Mouse (Mus musculus) MEL (cell line): ENCODE data around the gene Tmub2. TPM values are rescaled to one million over a fixed set of nuclear protein-coding genes. Genes with fewer than 3 reads are reported as not detected.

ENCODE experiments used
- DNase-seq: peaks from one replicate; pipeline ENCODE4 v3.0.0; 2011; ENCODE audit warnings: low read depth, low spot score
- H3K27ac ChIP-seq: 2 replicates; pipeline ENCODE4 v1.5.1; 2012; ENCODE audit warnings: low read depth, mild to moderate bottlenecking, control low read depth, low read length, moderate library complexity; ENCODE audit not compliant: control insufficient read depth
- H3K27me3 ChIP-seq, 2 experiments: fragments of 150-350 bp in 1 of 2; sonication (generic) in 1 of 2; 2 replicates each; pipeline ENCODE4 v1.6.1; 2012; ENCODE audit warnings: low read length in 2 of 2, mild to moderate bottlenecking in 2 of 2, improper control_type of control experiment in 1 of 2, moderate library complexity in 1 of 2; ENCODE audit not compliant: insufficient read depth in 2 of 2, control insufficient read depth in 1 of 2
- H3K36me3 ChIP-seq, 2 experiments: 2 replicates each; pipeline ENCODE4 v1.6.1; 2012 to 2014; ENCODE audit warnings: low read length in 2 of 2, improper control_type of control experiment in 1 of 2, inconsistent platforms in 1 of 2, mild to moderate bottlenecking in 1 of 2; ENCODE audit not compliant: insufficient read depth in 2 of 2, control insufficient read depth in 1 of 2
- H3K4me1 ChIP-seq, 2 experiments: fragments of 150-350 bp in 1 of 2; sonication (generic) in 1 of 2; 2 replicates each; pipeline ENCODE4 v1.6.1; 2012; ENCODE audit warnings: low read length in 2 of 2, improper control_type of control experiment in 1 of 2, mild to moderate bottlenecking in 1 of 2; ENCODE audit not compliant: insufficient read depth in 2 of 2, control insufficient read depth in 1 of 2
- H3K4me3 ChIP-seq, 2 experiments: fragments of 150-350 bp in 1 of 2; sonication (generic) in 1 of 2; 2 replicates each; pipeline ENCODE4 v1.5.1; 2012; ENCODE audit warnings: low read depth in 2 of 2, low read length in 2 of 2, mild to moderate bottlenecking in 2 of 2, moderate library complexity in 2 of 2, control low read depth in 1 of 2, improper control_type of control experiment in 1 of 2; ENCODE audit not compliant: control insufficient read depth in 1 of 2, insufficient read depth in 1 of 2
- H3K79me2 ChIP-seq: 2 replicates; pipeline ENCODE4 v1.6.1; 2012; ENCODE audit warnings: mild to moderate bottlenecking, low read length, moderate library complexity; ENCODE audit not compliant: control insufficient read depth, poor library complexity, insufficient read depth
- H3K9ac ChIP-seq: 2 replicates; pipeline ENCODE4 v1.6.1; 2012; ENCODE audit warnings: low read depth, mild to moderate bottlenecking, control low read depth, low read length, moderate library complexity; ENCODE audit not compliant: control insufficient read depth, poor library complexity, severe bottlenecking
- H3K9me3 ChIP-seq: fragments of 150-350 bp; sonication (generic); replicated peaks from 2 replicates; pipeline ENCODE4 v1.6.1; 2012; ENCODE audit warnings: mild to moderate bottlenecking, low read length, improper control_type of control experiment, moderate library complexity; ENCODE audit not compliant: insufficient read depth
- BHLHE40 ChIP-seq: IDR thresholded peaks from 2 replicates; pipeline ENCODE4 v1.6.1; 2012; ENCODE audit warnings: low read depth, mild to moderate bottlenecking, inconsistent platforms, low read length, improper control_type of control experiment, borderline replicate concordance
- ETS1 ChIP-seq: IDR thresholded peaks from 2 replicates; pipeline ENCODE4 v1.6.1; 2012; ENCODE audit warnings: low read depth, mild to moderate bottlenecking, inconsistent platforms, low read length, improper control_type of control experiment, moderate library complexity
- GABPA ChIP-seq: IDR thresholded peaks from 2 replicates; pipeline ENCODE4 v1.6.1; 2012; ENCODE audit warnings: low read depth, mild to moderate bottlenecking, inconsistent platforms, low read length, improper control_type of control experiment, moderate library complexity
- GATA1 ChIP-seq: IDR thresholded peaks from 2 replicates; pipeline ENCODE4 v1.6.1; 2011; ENCODE audit warnings: low read depth, low read length, improper control_type of control experiment
- HCFC1 ChIP-seq: IDR thresholded peaks from 2 replicates; pipeline ENCODE4 v1.6.1; 2012; ENCODE audit warnings: low read depth, mild to moderate bottlenecking, inconsistent platforms, low read length, improper control_type of control experiment, moderate library complexity
- JUND ChIP-seq: IDR thresholded peaks from 2 replicates; pipeline ENCODE4 v1.6.1; 2011; ENCODE audit warnings: low read depth, mild to moderate bottlenecking, improper control_type of control experiment, low read length
- KAT2A ChIP-seq: conservative IDR thresholded peaks from 2 replicates; pipeline ENCODE4 v1.6.1; 2012; ENCODE audit warnings: low read depth, low read length, improper control_type of control experiment, inconsistent platforms
- MAZ ChIP-seq: IDR thresholded peaks from 2 replicates; pipeline ENCODE4 v1.6.1; 2012; ENCODE audit warnings: low read depth, mild to moderate bottlenecking, inconsistent platforms, low read length, improper control_type of control experiment
- MEF2A ChIP-seq: IDR thresholded peaks from 2 replicates; pipeline ENCODE4 v1.6.1; 2014; ENCODE audit warnings: low read depth, mild to moderate bottlenecking, inconsistent platforms, low read length, improper control_type of control experiment; ENCODE audit not compliant: poor library complexity, insufficient replicate concordance, severe bottlenecking; ENCODE audit errors: extremely low read depth
- MYB ChIP-seq: IDR thresholded peaks from 2 replicates; pipeline ENCODE4 v1.6.1; 2011; ENCODE audit warnings: mild to moderate bottlenecking, low read depth, low read length, improper control_type of control experiment
- MYC ChIP-seq: IDR thresholded peaks from 2 replicates; pipeline ENCODE4 v1.6.1; 2011; ENCODE audit warnings: low read depth, mild to moderate bottlenecking, low read length, improper control_type of control experiment, moderate library complexity
- NRF1 ChIP-seq: IDR thresholded peaks from 2 replicates; pipeline ENCODE4 v1.6.1; 2014; ENCODE audit warnings: low read depth, mild to moderate bottlenecking, inconsistent platforms, low read length, improper control_type of control experiment, moderate library complexity; ENCODE audit not compliant: poor library complexity, insufficient read depth, severe bottlenecking
- POLR2A ChIP-seq, 2 experiments: IDR thresholded peaks; 2 replicates each; pipeline ENCODE4 v1.6.1; 2011 to 2012; ENCODE audit warnings: low read length in 2 of 2, mild to moderate bottlenecking in 2 of 2, control low read depth in 1 of 2, improper control_type of control experiment in 1 of 2, low read depth in 1 of 2, moderate library complexity in 1 of 2; ENCODE audit not compliant: control insufficient read depth in 1 of 2, insufficient read depth in 1 of 2, poor library complexity in 1 of 2
- POLR2AphosphoS5 ChIP-seq: IDR thresholded peaks from 2 replicates; pipeline ENCODE4 v1.6.1; 2012; ENCODE audit warnings: low read depth, borderline replicate concordance, mild to moderate bottlenecking, inconsistent platforms, low read length, moderate library complexity, mixed read lengths
- RCOR1 ChIP-seq: IDR thresholded peaks from 2 replicates; pipeline ENCODE4 v1.6.1; 2012; ENCODE audit warnings: low read depth, mild to moderate bottlenecking, inconsistent platforms, low read length, improper control_type of control experiment
- TCF12 ChIP-seq: IDR thresholded peaks from 2 replicates; pipeline ENCODE4 v1.6.1; 2014; ENCODE audit warnings: low read depth, mild to moderate bottlenecking, inconsistent platforms, low read length, improper control_type of control experiment, moderate library complexity
- UBTF ChIP-seq: IDR thresholded peaks from 2 replicates; pipeline ENCODE4 v1.6.1; 2012; ENCODE audit warnings: low read depth, mild to moderate bottlenecking, inconsistent platforms, low read length, improper control_type of control experiment, moderate library complexity, borderline replicate concordance; ENCODE audit not compliant: insufficient read depth
- USF1 ChIP-seq: IDR thresholded peaks from 2 replicates; pipeline ENCODE4 v1.6.1; 2014; ENCODE audit warnings: low read depth, mild to moderate bottlenecking, inconsistent platforms, low read length, improper control_type of control experiment, moderate library complexity
- ZNF384 ChIP-seq: IDR thresholded peaks from 2 replicates; pipeline ENCODE4 v1.6.1; 2012; ENCODE audit warnings: low read depth, mild to moderate bottlenecking, inconsistent platforms, low read length, improper control_type of control experiment
- polyA plus RNA-seq, 2 experiments: library from polyadenylated mRNA; stranded (reverse) in 1 of 2; unstranded in 1 of 2; fragments of >175 nt in 1 of 2; fragments of >200 nt in 1 of 2; gene quantifications; 2 replicates each; pipeline versions ENCODE4 v1.2.1 to v1.2.4; 2012; ENCODE audit warnings: low replicate concordance in 2 of 2, low read depth in 1 of 2; ENCODE audit not compliant: insufficient read length in 2 of 2, insufficient read depth in 1 of 2, missing spikeins in 1 of 2
- total RNA-seq: library from RNA; depleted of rRNA; stranded (reverse); fragments of 300-350 nt; gene quantifications from 2 replicates; pipeline ENCODE4 v1.2.3, GENCODE M21; 2012

Tmub2 gene
- total and polyA plus RNA-seq, 3 experiments = 29.3 to 40.5 TPM; not detected in 1

DNA sequence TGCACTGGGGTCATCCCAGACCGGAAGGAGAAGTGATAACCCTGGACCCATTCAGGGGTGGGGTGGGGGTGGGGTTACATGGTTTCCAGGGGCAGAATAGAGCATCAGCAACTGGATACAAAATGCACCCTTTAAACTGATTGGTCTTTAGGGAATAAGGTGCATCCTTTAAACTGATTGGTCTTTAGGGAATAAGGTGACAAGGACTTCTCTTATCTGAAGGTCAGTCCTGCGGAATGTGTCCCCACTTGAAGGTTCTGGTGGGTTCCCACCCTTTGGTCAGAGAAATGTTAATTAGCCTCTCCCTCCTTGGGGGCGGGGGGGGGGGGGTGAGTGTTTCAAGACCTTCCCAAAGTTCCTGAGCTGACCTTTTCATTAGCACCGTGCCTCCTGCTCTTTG is 47.1 kb downstream of the Tmub2 start (continued):
- no peak for TF ChIP-seq RCOR1

DNA sequence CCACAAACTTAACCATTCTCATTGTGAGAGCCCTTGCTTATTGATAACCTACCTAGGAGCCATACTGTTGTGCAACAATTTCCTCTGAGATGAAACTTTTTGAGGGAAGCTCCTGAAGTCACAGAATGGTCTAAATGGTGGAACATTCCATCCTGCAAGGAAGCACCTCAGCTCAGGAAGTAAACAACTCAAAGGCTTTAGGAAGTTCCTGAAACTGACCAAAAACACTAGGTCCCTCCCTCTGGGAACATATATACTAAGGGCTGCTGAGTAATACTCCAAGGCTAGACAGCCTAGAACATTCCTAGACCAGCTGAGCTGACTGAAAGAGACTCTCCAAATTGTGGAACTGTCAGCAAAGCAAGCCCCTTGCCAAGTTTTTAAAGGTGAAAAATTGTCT is 48.3 kb downstream of the Tmub2 start:
- Histone ChIP-seq H3K27me3 (peaks cover 20 to 25% of the 10 kb centered on the region in 2 experiments), H3K9ac (no peak overlapping the region), H3K4me3 (no peak overlapping the region), H3K36me3 (no peaks in the 10 kb centered on the region), H3K27ac (no peak overlapping the region), H3K79me2 (no peaks in the 10 kb centered on the region), H3K4me1 (no peaks in the 10 kb centered on the region), H3K9me3 (no peaks in the 10 kb centered on the region)
- TF ChIP-seq MYB (no peak), POLR2A (IDR thresholded peaks at IDR 0.05; ENCODE audit: control insufficient read depth in 1 of 2, insufficient read depth in 1 of 2, low read depth in 1 of 2, low read length in 2 of 2, poor library complexity in 1 of 2) (no peak), MEF2A (no peak), NRF1 (no peak), KAT2A (no peak), GATA1 (no peak), BHLHE40 (no peak), MYC (no peak), JUND (no peak), USF1 (no peak), ZNF384 (no peak)
- DNase-seq = no peak

DNA sequence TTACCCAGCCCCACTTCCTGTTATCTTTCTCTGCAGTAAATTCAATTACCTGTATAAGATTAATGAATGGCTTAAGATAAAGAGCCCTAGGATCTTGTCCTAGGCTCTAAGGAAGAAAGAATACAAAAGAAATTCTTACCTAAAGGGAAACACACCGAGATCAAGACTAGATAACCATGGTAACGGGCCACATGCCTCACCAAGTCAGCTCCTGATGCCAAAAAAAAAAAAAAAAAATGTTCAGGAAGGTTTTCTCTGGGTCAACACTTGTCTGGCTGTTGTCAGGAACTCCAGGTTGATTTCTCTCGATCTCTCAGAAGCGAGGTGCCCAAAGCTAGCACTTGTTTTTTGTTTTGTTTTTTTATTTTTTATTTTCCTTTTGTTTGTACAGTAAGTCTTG is 49.3 kb downstream of the Tmub2 start:
- no peaks in the 10 kb centered on the region for H3K79me2 ChIP-seq
- H3K9me3 ChIP-seq = no peaks in the 10 kb centered on the region
- H3K4me3 ChIP-seq = no peak overlapping the region
- TF ChIP-seq POLR2AphosphoS5 = no peak
- no peak for TF ChIP-seq HCFC1
- peak; percentile 83 for TF ChIP-seq ZNF384
- no peak for TF ChIP-seq UBTF
- no peak for TF ChIP-seq MAZ
- no peak for TF ChIP-seq NRF1
- TF ChIP-seq TCF12 = no peak
- 0 out of 2 replicates have a peak, but pooled peaks have one; percentile 16 for TF ChIP-seq GATA1
- TF ChIP-seq ETS1 = no peak
- TF ChIP-seq GABPA = no peak
- peaks cover 0 to under 1% of the 10 kb centered on the region in 2 experiments; a peak in 1 of 4 replicates for H3K4me1 ChIP-seq
- no peak for DNase-seq
- H3K27ac ChIP-seq = no peak overlapping the region
- H3K9ac ChIP-seq = no peak overlapping the region
- peaks cover 20 to 22% of the 10 kb centered on the region in 2 experiments for H3K27me3 ChIP-seq
- H3K36me3 ChIP-seq = no peaks in the 10 kb centered on the region
